Mouse (Mus musculus): Measurements from ENCODE around the gene Aff1.

GRCm38 (mm10) chr5:103771380-103771779 is 79.2 kb downstream of the Aff1 start:
- TF ChIP-seq CTCF (IDR thresholded peaks at IDR 0.05; ENCODE audit: low read depth) (no peak), EP300 (optimal IDR thresholded peaks at IDR 0.05) (no peak)

Data from stomach, postnatal 0 days (tissue).